Mouse (Mus musculus): ENCODE data around the gene Fam169a.

Gene Fam169a

DNA sequence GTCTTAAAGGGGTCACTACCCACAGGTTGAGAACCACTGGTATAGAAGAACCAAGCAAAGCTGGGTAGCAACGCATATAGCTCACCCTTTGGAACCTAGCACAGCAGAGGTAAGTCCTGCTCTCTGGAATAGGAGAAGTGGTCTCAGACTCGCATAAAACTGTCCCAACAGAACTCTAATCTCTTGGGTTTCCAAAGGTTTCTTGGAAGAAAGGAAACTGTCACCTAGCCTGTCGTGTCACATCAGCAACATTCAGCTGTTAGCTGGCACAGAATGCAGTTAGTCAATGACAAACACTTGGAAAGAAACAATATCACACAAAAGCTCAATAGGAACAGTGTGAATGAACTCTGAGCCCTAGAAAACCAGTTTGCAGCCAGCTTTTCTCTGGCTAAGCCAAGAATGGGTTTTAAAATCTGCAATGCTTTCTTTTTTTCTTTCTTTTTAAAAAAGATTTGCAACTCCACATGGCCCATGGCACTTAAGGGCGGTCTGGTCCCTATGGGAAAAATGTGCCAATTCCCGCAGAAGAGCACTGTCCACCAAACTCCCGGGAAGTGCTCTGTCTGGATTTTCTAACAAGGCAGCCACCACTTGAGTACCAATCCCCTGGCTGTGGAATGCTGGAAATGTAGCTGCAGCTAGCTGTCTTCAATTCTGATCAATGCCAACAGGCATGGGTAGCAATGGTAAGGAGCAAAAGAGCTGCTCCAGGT lies 113.2 kb downstream of the Fam169a start:
- no peak for DNase-seq (ENCODE audit: low spot score)

All from urinary bladder, postnatal 14 days (tissue).